Mouse (Mus musculus) G1E (cell line): ENCODE results near the gene Pik3r1.

ENCODE experiments used
- CTCF ChIP-seq: IDR thresholded peaks from 2 replicates; pipeline ENCODE4 v1.5.1; 2012; ENCODE audit warnings: low read depth, low read length, inconsistent platforms, mixed read lengths
- GATA1 ChIP-seq: IDR thresholded peaks from 2 replicates; pipeline ENCODE4 v1.6.1; 2012; ENCODE audit warnings: borderline replicate concordance, low read length, inconsistent platforms, mixed read lengths
- POLR2AphosphoS5 ChIP-seq: IDR thresholded peaks from 2 replicates; pipeline ENCODE4 v1.6.1; 2012; ENCODE audit warnings: low read depth, low read length, inconsistent platforms; ENCODE audit not compliant: insufficient replicate concordance
- TAL1 ChIP-seq: conservative IDR thresholded peaks from 2 replicates; pipeline ENCODE4 v1.6.1; 2012; ENCODE audit warnings: low read depth, low read length, inconsistent platforms, mixed read lengths

- TF ChIP-seq CTCF: no peak
- TF ChIP-seq TAL1: no peak
- TF ChIP-seq GATA1: no peak
- TF ChIP-seq POLR2AphosphoS5: no peak
Measured at GRCm38 (mm10) chr13:101779011-101779410, 11.0 kb upstream of the Pik3r1 start.
